Mouse (Mus musculus): ENCODE results near the gene Il3ra. TPM values are rescaled to one million over a fixed set of nuclear protein-coding genes. Genes with fewer than 3 reads are reported as not detected.

Il3ra gene
- polyA plus RNA-seq, 1 experiment from 2014 or later, result 2.7 TPM

- no peak for ATAC-seq
- Histone ChIP-seq H3K9me3 (peaks cover 49% of the 10 kb centered on the region), H3K4me2 (replicated peaks) (no peak overlapping the region), H3K27ac (no peak overlapping the region), H3K4me3 (replicated peaks) (no peak overlapping the region), H3K9ac (replicated peaks) (no peak overlapping the region), H3K4me1 (replicated peaks) (no peaks in the 10 kb centered on the region), H3K36me3 (peaks cover 12% of the 10 kb centered on the region), H3K27me3 (no peaks in the 10 kb centered on the region)
- 97% methylated on average over 29 of the region's 29 CpGs for WGBS
Observed at GRCm38 (mm10) chr14:14350263-14351147, 4.4 kb downstream of the Il3ra start.

GRCm38 (mm10) chr14:14351148-14351455, 5.0 kb downstream of the Il3ra start:
- no peaks in the 10 kb centered on the region for H3K4me1 ChIP-seq (replicated peaks)
- H3K4me3 ChIP-seq (replicated peaks), result no peak overlapping the region
- H3K27me3 ChIP-seq, result no peaks in the 10 kb centered on the region
- no peak overlapping the region for H3K9ac ChIP-seq (replicated peaks)
- no peak overlapping the region for H3K27ac ChIP-seq
- ATAC-seq, result no peak
- no peak overlapping the region for H3K4me2 ChIP-seq (replicated peaks)
- 95% methylated on average over 7 of the region's 7 CpGs for WGBS
- peaks cover 49% of the 10 kb centered on the region for H3K9me3 ChIP-seq
- peaks cover 12% of the 10 kb centered on the region for H3K36me3 ChIP-seq

- H3K9me3 ChIP-seq, result peaks cover 45% of the 10 kb centered on the region
- 79% methylated on average over 9 of the region's 9 CpGs for WGBS
Observed at GRCm38 (mm10) chr14:14351721-14352590, 5.9 kb downstream of the Il3ra start.

GRCm38 (mm10) chr14:14352606-14353005, 6.5 kb downstream of the Il3ra start:
- Histone ChIP-seq H3K27ac (no peak overlapping the region), H3K4me3 (replicated peaks) (no peak overlapping the region), H3K9ac (replicated peaks) (no peak overlapping the region), H3K36me3 (peaks cover 12% of the 10 kb centered on the region), H3K9me3 (peaks cover 38% of the 10 kb centered on the region), H3K4me2 (replicated peaks) (no peak overlapping the region), H3K4me1 (replicated peaks) (no peaks in the 10 kb centered on the region), H3K27me3 (no peaks in the 10 kb centered on the region)
- WGBS, result 73% methylated on average over 6 of the region's 6 CpGs
- ATAC-seq, result no peak

More at GRCm38 (mm10) chr14:14351721-14352590, 5.9 kb downstream of the Il3ra start:
- ATAC-seq, result peak; percentile 43
- Histone ChIP-seq H3K36me3 (peaks cover 12% of the 10 kb centered on the region), H3K4me1 (replicated peaks) (no peaks in the 10 kb centered on the region), H3K27ac (peak overlapping the region; percentile 41; the same call in 1 of the 2 replicates), H3K4me2 (replicated peaks) (no peak overlapping the region), H3K27me3 (no peaks in the 10 kb centered on the region), H3K9ac (replicated peaks) (no peak overlapping the region), H3K4me3 (replicated peaks) (no peak overlapping the region)

- Histone ChIP-seq H3K9me3 (peaks cover 32% of the 10 kb centered on the region), H3K9ac (replicated peaks) (no peak overlapping the region), H3K4me2 (replicated peaks) (no peak overlapping the region), H3K27ac (no peak overlapping the region), H3K4me3 (replicated peaks) (no peak overlapping the region), H3K4me1 (replicated peaks) (no peaks in the 10 kb centered on the region), H3K36me3 (peaks cover 12% of the 10 kb centered on the region), H3K27me3 (no peaks in the 10 kb centered on the region)
- WGBS, result 88% methylated on average over 7 of the region's 7 CpGs
- ATAC-seq, result no peak
Observed at GRCm38 (mm10) chr14:14353081-14353732, 7.1 kb downstream of the Il3ra start.

- no peak overlapping the region for H3K27ac ChIP-seq
- H3K4me3 ChIP-seq (replicated peaks), result no peak overlapping the region
- H3K4me2 ChIP-seq (replicated peaks), result no peak overlapping the region
- H3K9me3 ChIP-seq, result peaks cover 26% of the 10 kb centered on the region
- H3K4me1 ChIP-seq (replicated peaks), result no peaks in the 10 kb centered on the region
- peaks cover 12% of the 10 kb centered on the region for H3K36me3 ChIP-seq
- no peak for ATAC-seq
- no peak overlapping the region for H3K9ac ChIP-seq (replicated peaks)
- WGBS, result 83% methylated on average over 8 of the region's 8 CpGs
- no peaks in the 10 kb centered on the region for H3K27me3 ChIP-seq
Observed at GRCm38 (mm10) chr14:14353740-14354510, 7.8 kb downstream of the Il3ra start.

- WGBS, result 78% methylated on average over 13 of the region's 13 CpGs
- H3K27ac ChIP-seq, result no peak overlapping the region
- H3K4me2 ChIP-seq (replicated peaks), result no peak overlapping the region
- H3K9me3 ChIP-seq, result peaks cover 18% of the 10 kb centered on the region
- no peaks in the 10 kb centered on the region for H3K27me3 ChIP-seq
- no peak overlapping the region for H3K9ac ChIP-seq (replicated peaks)
- ATAC-seq, result peak; percentile 80
- peaks cover 12% of the 10 kb centered on the region for H3K36me3 ChIP-seq
- H3K4me3 ChIP-seq (replicated peaks), result no peak overlapping the region
- H3K4me1 ChIP-seq (replicated peaks), result no peaks in the 10 kb centered on the region
Observed at GRCm38 (mm10) chr14:14354511-14355359, 8.7 kb downstream of the Il3ra start.

GRCm38 (mm10) chr14:14355360-14355646, 9.2 kb downstream of the Il3ra start:
- peak; percentile 55 for ATAC-seq

GRCm38 (mm10) chr14:14395535-14395934, 49.5 kb downstream of the Il3ra start:
- Histone ChIP-seq H3K9ac (replicated peaks) (no peak overlapping the region), H3K4me2 (replicated peaks) (no peak overlapping the region), H3K4me3 (replicated peaks) (no peak overlapping the region), H3K27me3 (no peaks in the 10 kb centered on the region), H3K27ac (no peak overlapping the region), H3K9me3 (no peaks in the 10 kb centered on the region; the same call in 1 of the 2 replicates), H3K4me1 (replicated peaks) (no peaks in the 10 kb centered on the region), H3K36me3 (no peaks in the 10 kb centered on the region)
- ATAC-seq, result peak; percentile 67; the same call in 1 of the 2 replicates
- 85% methylated on average over 1 of the region's 1 CpGs for WGBS

More at GRCm38 (mm10) chr14:14355360-14355646, 9.2 kb downstream of the Il3ra start:
- Histone ChIP-seq H3K9ac (replicated peaks) (no peak overlapping the region), H3K27me3 (no peaks in the 10 kb centered on the region), H3K27ac (no peak overlapping the region), H3K36me3 (peaks cover 6% of the 10 kb centered on the region), H3K4me3 (replicated peaks) (no peak overlapping the region), H3K4me2 (replicated peaks) (no peak overlapping the region), H3K4me1 (replicated peaks) (no peaks in the 10 kb centered on the region), H3K9me3 (peaks cover 12% of the 10 kb centered on the region)
- 90% methylated on average over 8 of the region's 8 CpGs for WGBS

- WGBS, result 81% methylated on average over 2 of the region's 2 CpGs
- no peaks in the 10 kb centered on the region for H3K27me3 ChIP-seq
- no peak for ATAC-seq
- no peak within 1 kb of the TSS for H3K27ac ChIP-seq
- H3K4me1 ChIP-seq (replicated peaks), result no peaks in the 10 kb centered on the region
- no peaks in the 10 kb centered on the region; the same call in 1 of the 2 replicates for H3K9me3 ChIP-seq
- H3K36me3 ChIP-seq, result no peaks in the 10 kb centered on the region
- no peak within 1 kb of the TSS for H3K9ac ChIP-seq (replicated peaks)
- H3K4me3 ChIP-seq (replicated peaks), result no peak within 1 kb of the TSS
- no peak within 1 kb of the TSS for H3K4me2 ChIP-seq (replicated peaks)
Observed at GRCm38 (mm10) chr14:14400998-14401397, 54.9 kb downstream of the Il3ra start, which contains the start of gene Olfr721-ps1. Gene Olfr721-ps1 (plus strand): TSS chr14:14401298.
